Mouse (Mus musculus) left cerebral cortex, adult 2 months (tissue): ENCODE measurements at regions not wholly inside any gene's neighbourhood (a gene's known extent, or its start where the extent isn't known, plus 50 kb on each side); places are given as distances from the start of the nearest gene placed in this dataset.

ENCODE experiments used
- DNase-seq, 2 experiments: peaks; one replicate each; pipeline ENCODE4 v3.0.0; 2021 to 2022; ENCODE audit warnings: low spot score in 2 of 2, mixed read lengths in 1 of 2; ENCODE audit errors: extremely low spot score in 1 of 2
- H3K27ac ChIP-seq: fragments of 200-600 bp; 2 replicates; pipeline ENCODE4 v1.8.1; 2022
- H3K4me3 ChIP-seq: fragments of 200-600 bp; 2 replicates; pipeline ENCODE4 v1.8.1; 2022
- CTCF ChIP-seq: fragments of 200-600 bp; IDR thresholded peaks from 2 replicates; pipeline ENCODE4 v1.8.1; 2022; ENCODE audit warnings: antibody characterized with exemption, mild to moderate bottlenecking, moderate library complexity
- intact Hi-C: fragments of 180-260 bp; cut with DNase I; formaldehyde crosslinking; loops from one replicate; pipeline ENCODE4 v1.15.1; 2025

DNA sequence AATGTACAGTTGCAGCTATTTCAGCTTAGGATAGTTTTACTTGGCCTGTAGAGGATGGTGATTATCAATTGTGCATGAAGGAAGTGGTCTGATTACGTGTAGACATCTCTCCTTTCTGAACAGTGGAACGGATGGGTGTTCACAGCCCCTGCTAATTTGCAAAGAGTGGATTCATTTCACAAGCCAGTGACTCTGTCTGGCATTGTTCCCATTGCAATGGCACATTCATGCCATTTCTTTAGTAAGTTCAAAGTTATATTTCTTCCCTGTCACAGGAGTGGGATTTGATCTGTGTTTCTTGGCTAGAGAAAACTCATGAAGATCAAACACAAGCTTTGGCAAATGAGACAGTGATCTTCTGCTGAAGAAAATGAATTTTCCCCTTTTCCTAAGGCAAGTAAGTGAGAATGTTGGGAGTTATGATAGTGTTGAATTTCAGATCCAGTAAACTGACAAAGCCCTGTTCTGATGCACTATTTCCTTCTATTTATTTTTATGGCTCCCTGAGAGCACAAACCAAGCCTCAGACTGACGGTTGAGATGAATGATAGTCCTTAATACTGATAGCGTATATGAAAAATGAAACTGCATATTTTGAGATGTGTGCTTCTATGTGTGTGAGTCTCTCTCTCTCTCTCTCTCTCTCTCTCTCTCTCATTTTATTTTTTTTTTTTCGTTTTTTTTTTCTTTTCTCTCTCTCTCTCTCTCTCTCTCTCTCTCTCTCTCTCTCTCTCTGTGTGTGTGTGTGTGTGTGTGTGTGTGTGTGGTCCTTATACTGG lies 78.8 kb upstream of the Bmp2 start:
- H3K27ac ChIP-seq: no peak overlapping the region
- intact Hi-C loops: no loop called here

GRCm38 (mm10) chr2:133474174-133474573 lies 77.8 kb upstream of the Bmp2 start:
- Histone ChIP-seq H3K27ac (no peak overlapping the region), H3K4me3 (no peak overlapping the region)
- TF ChIP-seq CTCF: no peak
- intact Hi-C loops: no loop called here
- DNase-seq: no peak

More for the DNA sequence above, 78.8 kb upstream of the Bmp2 start:
- no peak for TF ChIP-seq CTCF
- no peak for DNase-seq
- H3K4me3 ChIP-seq: no peak overlapping the region

DNA sequence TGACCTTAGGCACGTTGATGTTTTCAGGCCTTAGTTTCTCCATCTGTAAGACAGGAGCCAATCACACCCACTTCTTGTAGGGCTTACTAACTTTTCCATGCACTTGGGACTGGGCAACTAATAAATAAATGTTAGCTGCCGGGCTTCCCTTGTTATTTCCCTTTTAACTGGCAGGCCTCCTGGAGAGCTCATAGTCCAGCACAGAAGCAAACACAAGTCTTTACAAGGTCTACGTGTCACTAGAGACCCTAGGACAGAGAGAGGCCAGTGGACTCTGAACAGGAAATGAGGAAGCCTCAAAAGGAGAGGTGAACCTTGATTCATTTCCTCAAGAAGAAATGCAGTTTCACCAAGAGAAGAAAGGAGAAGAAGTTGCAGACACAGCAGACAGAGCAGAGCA lies 71.1 kb upstream of the Bmp2 start:
- Histone ChIP-seq H3K27ac (no peak overlapping the region), H3K4me3 (no peak overlapping the region)
- intact Hi-C loops: no loop called here
- no peak for TF ChIP-seq CTCF
- no peak for DNase-seq

- no peak overlapping the region for H3K27ac ChIP-seq
- TF ChIP-seq CTCF: no peak
- H3K4me3 ChIP-seq: no peak overlapping the region
- no peak for DNase-seq
- intact Hi-C loops: no loop called here
These were observed 70.7 kb upstream of the Bmp2 start for GRCm38 (mm10) chr2:133481305-133481704.

GRCm38 (mm10) chr2:133481785-133482184 lies 70.2 kb upstream of the Bmp2 start:
- no peak for TF ChIP-seq CTCF
- Histone ChIP-seq H3K27ac (no peak overlapping the region), H3K4me3 (no peak overlapping the region)
- intact Hi-C loops: no loop called here
- DNase-seq: no peak

DNA sequence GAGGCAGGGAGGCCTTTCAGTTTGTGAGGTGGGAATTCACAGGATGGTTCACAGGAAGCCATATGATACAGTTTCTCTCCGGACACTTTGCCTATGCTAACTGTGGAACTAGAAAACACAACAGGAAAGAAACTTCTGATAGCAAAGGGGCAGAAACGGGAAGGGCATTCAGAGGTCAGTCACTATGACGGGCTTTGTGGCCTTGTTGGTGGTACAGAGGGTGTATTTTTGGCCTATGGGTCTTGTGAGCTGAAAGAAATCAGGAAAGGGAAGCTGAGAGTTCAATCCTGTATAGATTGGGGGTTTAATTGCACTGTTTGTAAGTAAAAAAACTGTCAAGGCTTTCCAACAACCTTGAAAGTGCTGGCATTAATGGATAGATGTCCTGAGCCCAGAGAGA lies 56.5 kb upstream of the Bmp2 start:
- DNase-seq: no peak
- intact Hi-C loops: no loop called here
- no peak overlapping the region for H3K4me3 ChIP-seq
- H3K27ac ChIP-seq: no peak overlapping the region
- no peak for TF ChIP-seq CTCF

- Histone ChIP-seq H3K27ac (no peak overlapping the region), H3K4me3 (no peak overlapping the region)
- intact Hi-C loops: no loop called here
- no peak for TF ChIP-seq CTCF
- no peak for DNase-seq
These were observed 55.6 kb upstream of the Bmp2 start for GRCm38 (mm10) chr2:133496389-133496788.

DNA sequence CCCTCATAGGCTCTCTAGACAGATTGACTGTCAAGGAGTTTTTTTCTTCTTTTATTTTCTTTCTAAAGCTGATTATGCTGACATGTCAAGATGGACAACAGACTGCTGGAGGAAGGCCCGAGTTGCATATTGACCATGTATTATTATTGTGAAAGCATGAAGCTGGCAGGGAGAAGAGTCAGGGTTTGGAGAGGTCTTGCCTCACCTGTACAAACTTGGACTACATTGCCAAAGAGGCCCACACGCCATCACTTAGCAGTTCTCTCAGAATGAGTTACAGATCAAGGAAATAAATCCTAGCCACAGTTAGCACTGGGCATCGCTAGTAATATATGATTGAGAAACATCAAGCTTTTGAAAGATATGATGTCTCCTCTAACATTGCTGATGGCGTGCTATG lies 54.9 kb upstream of the Bmp2 start:
- Histone ChIP-seq H3K4me3 (no peak overlapping the region), H3K27ac (no peak overlapping the region)
- intact Hi-C loops: no loop called here
- TF ChIP-seq CTCF: no peak
- no peak for DNase-seq

GRCm38 (mm10) chr2:133497541-133498185 lies 54.3 kb upstream of the Bmp2 start:
- Histone ChIP-seq H3K27ac (no peak overlapping the region), H3K4me3 (no peak overlapping the region)
- DNase-seq: no peak
- no peak for TF ChIP-seq CTCF
- intact Hi-C loops: no loop called here

DNA sequence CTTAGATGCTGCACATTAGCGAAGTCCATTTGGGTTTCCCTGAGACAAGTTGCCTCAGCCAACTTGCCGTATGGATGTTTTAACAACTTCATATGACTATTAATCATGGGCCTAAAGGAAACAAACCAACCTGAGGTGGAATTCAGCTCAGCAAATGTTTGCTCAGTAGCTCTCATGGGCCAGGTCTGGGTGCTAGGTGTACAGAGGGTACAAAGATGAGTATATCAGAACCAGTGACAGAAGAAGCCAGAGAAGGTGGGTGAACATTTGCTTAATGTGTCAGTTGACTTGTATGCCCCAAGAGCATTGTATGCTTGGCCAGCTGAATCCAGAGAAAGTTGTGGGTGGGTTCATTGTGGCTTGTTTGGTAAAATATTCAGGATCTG lies 53.8 kb upstream of the Bmp2 start:
- no peak overlapping the region for H3K27ac ChIP-seq
- no peak for DNase-seq
- intact Hi-C loops: no loop called here
- H3K4me3 ChIP-seq: no peak overlapping the region
- TF ChIP-seq CTCF: no peak

GRCm38 (mm10) chr2:133498717-133499143 lies 53.2 kb upstream of the Bmp2 start:
- Histone ChIP-seq H3K27ac (no peak overlapping the region), H3K4me3 (no peak overlapping the region)
- intact Hi-C loops: no loop called here
- DNase-seq: no peak
- TF ChIP-seq CTCF: no peak

DNA sequence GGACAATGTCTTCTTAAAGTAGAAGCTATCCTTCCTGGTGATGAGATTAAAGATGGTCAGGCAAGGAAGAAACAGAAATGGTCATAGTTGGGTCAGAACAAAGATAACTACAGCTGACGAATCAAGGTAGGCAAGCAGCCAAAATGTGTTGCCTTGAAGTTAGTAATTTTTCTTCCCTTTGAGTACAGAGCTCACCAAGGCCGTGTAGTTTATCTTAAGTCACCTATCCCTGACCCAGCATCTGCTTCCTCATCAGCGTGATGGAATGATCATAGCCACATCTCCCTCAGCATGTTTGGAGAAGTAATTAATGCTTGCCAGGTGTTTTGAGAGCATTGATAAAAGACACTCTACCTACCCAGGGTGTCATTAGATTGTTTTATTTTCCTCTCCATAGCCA lies 52.1 kb upstream of the Bmp2 start:
- H3K27ac ChIP-seq: no peak overlapping the region
- TF ChIP-seq CTCF: no peak
- DNase-seq: no peak
- intact Hi-C loops: no loop called here
- no peak overlapping the region for H3K4me3 ChIP-seq
